Mouse (Mus musculus): ENCODE data around the gene Pitpnm2.

Pitpnm2 gene

GRCm38 (mm10) chr5:124249614-124250591 is at the start of gene Pitpnm2:
TSS of gene Pitpnm2 (minus strand) at chr5:124249760.
- in situ Hi-C loops (cut with MboI; ENCODE audit: unreplicated experiment in 2 of 2), result no loop called here

GRCm38 (mm10) chr5:124299307-124299706 is 49.7 kb upstream of the Pitpnm2 start:
- in situ Hi-C loops (cut with MboI; ENCODE audit: unreplicated experiment in 2 of 2), result loop anchor here (5.0 kb wide), 2 partner anchors 132 to 137 kb away; no protein-coding TSS in a partner anchor

DNA sequence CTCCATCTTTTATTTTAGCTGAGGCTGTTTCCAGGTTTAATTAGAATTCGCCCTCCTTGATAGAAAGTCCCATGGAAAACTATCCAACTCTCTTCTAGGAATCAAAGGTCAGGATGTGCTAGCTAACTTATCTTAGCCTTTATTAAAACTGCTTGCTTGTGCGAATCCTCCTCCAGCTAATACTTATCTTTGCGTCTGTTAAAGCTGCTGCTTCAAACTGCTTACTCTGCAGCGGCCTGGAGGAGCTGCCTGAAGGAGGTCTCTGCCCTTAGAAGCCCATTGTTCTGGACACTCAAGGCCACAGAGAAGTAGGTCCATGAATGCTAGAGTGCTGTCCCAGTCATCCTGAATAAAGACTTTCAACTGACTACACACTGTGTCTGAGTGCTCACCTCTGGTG is 46.9 kb upstream of the Pitpnm2 start:
- in situ Hi-C loops (cut with MboI; ENCODE audit: unreplicated experiment in 2 of 2), result loop anchor here (5.0 kb wide), 2 partner anchors 129 to 134 kb away; no protein-coding TSS in a partner anchor

DNA sequence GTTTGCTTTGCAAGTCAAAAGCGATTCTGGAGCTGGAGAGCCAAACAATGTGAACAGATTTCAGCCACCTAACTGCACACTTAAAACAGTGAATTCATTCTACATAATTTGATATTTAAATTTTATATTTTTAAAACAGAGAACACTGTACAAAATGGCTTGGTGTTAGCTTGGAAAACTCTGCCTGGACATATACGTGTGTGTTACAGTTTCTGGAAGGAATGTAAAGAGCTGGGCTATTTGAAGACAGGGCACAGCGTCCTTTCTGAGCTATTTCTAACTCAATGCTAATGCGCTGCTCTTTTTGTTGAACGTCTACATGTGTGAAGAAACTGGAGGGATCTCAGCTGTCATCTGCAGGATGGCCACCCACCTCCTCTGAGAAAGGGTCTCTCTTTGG is 44.4 kb upstream of the Pitpnm2 start:
- in situ Hi-C loops (cut with MboI; ENCODE audit: unreplicated experiment in 2 of 2), result no loop called here

GRCm38 (mm10) chr5:124290216-124290615 is 40.7 kb upstream of the Pitpnm2 start:
- in situ Hi-C loops (cut with MboI; ENCODE audit: unreplicated experiment in 2 of 2), result no loop called here

GRCm38 (mm10) chr5:124287616-124288247 is 38.2 kb upstream of the Pitpnm2 start:
- in situ Hi-C loops (cut with MboI; ENCODE audit: unreplicated experiment in 2 of 2), result no loop called here

GRCm38 (mm10) chr5:124284330-124284729 is 34.8 kb upstream of the Pitpnm2 start:
- in situ Hi-C loops (cut with MboI; ENCODE audit: unreplicated experiment in 2 of 2), result no loop called here

DNA sequence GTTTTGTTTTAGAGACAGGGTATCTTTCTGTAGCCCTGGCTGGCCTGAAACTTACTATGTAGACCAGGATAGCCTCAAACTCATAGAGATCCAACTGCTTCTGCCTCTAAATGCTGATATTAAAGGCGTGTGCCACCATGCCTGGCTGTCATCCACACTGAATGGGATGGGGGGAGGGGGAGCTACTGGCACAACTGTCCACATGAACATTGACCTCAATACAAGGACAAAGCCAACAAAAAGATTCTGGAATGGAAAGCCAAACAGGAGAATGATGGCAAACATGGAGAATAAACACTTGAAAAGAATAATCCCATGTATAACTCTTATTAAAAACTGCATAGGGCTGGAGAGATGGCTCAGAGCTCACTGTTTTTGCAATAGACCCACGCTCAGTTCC is 33.3 kb upstream of the Pitpnm2 start:
- in situ Hi-C loops (cut with MboI; ENCODE audit: unreplicated experiment in 2 of 2), result no loop called here

GRCm38 (mm10) chr5:124270226-124270625 is 20.7 kb upstream of the Pitpnm2 start:
- in situ Hi-C loops (cut with MboI; ENCODE audit: unreplicated experiment in 2 of 2), result no loop called here

DNA sequence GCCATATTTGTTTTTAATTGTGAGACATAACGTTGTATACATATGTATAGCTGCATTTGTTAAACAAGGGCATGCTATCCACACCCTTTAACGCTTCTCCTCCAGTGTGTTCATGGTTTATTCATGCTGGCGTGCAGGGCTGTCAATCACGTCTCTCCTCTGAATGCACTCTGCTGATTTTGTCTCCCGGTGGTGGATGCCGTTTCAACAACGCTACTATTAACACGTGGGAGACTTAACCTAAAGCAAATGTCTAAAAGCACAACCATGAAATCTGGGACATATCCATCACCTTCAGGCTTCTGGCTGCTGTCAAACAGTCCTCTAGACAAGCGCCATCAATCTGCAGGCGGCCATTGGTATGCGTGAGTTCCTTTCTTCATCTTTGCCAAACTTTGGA is 20.1 kb upstream of the Pitpnm2 start:
- in situ Hi-C loops (cut with MboI; ENCODE audit: unreplicated experiment in 2 of 2), result no loop called here

DNA sequence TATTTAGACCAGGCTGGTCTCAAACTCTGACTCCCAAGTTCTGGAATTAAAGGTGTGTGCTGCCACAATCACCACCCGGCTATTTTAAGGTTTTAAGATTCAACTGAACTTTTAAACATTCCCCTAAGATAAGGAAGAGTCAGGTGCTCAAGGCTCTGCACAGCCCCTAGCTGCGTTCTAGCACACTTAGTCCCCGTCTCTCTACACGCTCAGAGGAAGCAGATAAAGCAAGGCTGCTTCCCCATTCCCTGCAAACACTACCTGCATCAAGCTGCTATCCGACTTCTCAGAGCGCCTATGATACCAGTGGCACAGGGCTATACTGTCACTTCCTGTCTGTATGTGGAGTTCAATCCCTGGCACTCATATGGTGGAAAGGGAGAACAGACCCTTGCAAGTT is 18.1 kb upstream of the Pitpnm2 start:
- in situ Hi-C loops (cut with MboI; ENCODE audit: unreplicated experiment in 2 of 2), result no loop called here

- in situ Hi-C loops (cut with MboI; ENCODE audit: unreplicated experiment in 2 of 2), result no loop called here
Observed at GRCm38 (mm10) chr5:124266821-124267220, 17.3 kb upstream of the Pitpnm2 start.

GRCm38 (mm10) chr5:124263246-124263645 is 13.7 kb upstream of the Pitpnm2 start:
- in situ Hi-C loops (cut with MboI; ENCODE audit: unreplicated experiment in 2 of 2), result no loop called here

GRCm38 (mm10) chr5:124262090-124262489 is 12.5 kb upstream of the Pitpnm2 start:
- in situ Hi-C loops (cut with MboI; ENCODE audit: unreplicated experiment in 2 of 2), result no loop called here

DNA sequence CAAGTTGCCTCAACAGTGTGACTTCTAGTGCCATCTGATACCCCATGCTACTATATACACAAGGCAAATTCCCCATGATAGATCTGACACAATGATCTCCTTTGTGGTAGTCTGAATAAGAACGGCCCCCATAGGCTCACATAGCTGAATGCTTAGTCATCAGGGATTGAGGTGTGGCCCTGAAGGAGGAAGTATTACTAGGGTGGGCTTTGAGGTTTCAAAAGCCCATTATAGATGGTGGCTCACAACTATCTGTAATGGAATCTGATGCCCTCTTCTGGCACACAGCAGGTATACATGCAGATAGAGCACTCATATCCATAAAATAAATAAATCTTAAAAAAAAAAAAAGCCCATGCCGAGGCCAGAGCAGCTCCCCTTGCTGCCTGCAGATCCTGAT is 9.6 kb upstream of the Pitpnm2 start:
- in situ Hi-C loops (cut with MboI; ENCODE audit: unreplicated experiment in 2 of 2), result loop anchor here (5.0 kb wide), 2 partner anchors 92 to 97 kb away; no protein-coding TSS in a partner anchor

DNA sequence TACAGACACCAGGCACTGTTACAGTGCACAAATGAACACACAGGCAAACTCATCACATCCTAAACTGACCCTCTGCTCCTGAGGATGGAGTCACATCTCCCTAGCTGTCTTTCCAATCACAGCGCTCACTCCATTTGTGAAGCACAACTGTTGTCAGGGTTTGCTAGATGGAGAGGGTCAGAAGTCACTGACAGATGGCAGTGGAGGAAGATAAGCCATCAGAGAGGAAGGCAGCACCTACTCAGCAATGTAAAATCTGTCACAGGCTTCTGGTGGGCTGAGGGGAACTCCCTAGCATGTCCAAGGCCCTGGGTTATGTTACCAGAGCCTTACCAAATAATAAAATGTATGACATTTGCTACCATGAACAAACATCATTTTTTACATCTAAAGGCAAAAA is 8.5 kb upstream of the Pitpnm2 start:
- in situ Hi-C loops (cut with MboI; ENCODE audit: unreplicated experiment in 2 of 2), result loop anchor here (5.0 kb wide), 2 partner anchors 91 to 96 kb away; no protein-coding TSS in a partner anchor

DNA sequence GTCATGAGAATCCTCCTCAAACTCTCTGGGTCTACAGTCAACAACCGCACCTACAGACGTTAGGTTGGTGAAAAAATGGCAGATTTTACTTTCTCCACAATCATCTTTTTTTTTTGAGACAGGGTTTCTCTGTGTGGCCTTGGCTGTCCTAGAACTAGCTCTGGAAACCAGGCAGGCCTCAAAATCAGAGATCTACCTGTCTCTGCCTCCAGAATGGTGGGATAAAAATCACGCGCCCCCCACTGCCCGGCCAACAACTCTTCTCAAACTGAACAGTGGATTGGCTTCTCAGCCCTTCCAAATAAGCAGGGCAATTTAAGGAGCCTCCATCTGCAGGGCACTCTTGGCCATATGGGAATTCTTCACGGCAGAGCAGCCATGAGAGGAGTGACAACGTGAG is 5.6 kb upstream of the Pitpnm2 start:
- in situ Hi-C loops (cut with MboI; ENCODE audit: unreplicated experiment in 2 of 2), result loop anchor here (5.0 kb wide), 2 partner anchors 88 to 93 kb away; no protein-coding TSS in a partner anchor

DNA sequence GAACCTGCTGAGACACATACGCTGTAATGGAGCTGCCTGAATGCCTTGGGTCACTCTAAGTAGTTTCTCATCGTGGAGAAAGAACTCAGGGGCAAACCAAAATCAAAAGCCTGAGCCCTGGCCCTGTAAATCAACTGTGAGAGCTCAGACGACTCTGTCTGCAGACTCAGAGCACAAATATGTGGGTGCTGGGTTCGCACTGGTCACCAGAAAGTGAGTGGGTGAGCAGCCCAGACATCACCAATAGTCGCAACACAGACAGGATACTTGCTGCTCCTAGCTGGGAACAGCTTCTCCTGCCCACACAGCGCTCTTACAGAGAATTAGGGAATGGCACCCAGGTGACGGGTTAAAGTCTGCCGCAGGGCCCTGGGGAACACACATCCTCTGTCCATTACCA is 4.0 kb upstream of the Pitpnm2 start:
- in situ Hi-C loops (cut with MboI; ENCODE audit: unreplicated experiment in 2 of 2), result no loop called here

DNA sequence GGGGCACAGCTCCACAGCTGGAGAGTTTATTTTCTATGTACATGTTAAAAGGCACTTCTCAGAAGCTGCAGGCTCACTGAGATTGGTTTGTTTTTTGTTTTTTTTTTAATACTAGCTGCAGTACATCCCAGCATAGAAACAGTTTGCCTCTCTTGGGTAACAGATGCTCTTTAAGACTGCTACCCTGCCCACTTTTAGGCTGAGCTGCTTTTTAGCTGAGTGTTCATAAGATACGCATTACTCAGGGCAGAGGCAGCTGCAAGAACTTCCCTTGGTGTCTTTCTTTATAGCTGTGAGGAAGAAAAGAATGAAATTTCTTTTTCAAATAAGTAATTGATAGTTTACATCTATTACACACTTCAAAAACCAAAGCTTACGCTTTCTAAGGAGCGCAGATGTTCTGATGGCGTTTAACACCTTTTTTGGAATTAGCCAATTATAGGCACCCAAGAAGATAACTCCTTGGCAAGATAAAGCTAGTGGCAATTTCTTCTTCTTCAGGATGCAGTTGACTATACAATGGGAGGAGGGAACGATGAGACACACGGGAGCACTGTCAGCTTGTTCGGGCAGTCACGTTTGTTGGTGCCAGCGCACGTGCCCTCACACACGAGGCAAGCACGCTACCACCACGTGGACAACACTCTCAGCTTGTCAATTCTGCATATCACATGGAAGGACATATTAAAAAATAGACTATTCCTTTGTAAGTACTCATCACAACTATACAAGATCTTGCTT is 3.2 kb upstream of the Pitpnm2 start:
- in situ Hi-C loops (cut with MboI; ENCODE audit: unreplicated experiment in 2 of 2), result no loop called here

DNA sequence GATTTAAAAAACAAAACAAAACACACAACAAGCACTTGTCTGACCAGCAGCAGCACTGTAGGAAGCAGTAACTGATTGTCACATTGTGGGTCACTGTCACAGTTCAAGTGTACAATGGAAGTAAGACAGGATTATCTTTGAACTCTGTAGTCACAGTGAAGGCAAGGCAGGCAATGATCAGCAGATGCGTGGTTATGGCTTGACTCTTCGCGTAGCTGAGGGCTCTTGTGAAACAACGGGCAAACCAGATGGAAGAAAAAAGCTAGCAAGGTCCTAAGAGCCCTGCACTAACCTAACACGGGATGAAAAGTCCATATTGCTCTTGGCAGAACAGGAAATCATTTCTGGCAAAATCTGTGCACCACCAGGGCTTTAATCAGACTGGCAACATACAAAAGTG is 1.5 kb upstream of the Pitpnm2 start:
- in situ Hi-C loops (cut with MboI; ENCODE audit: unreplicated experiment in 2 of 2), result no loop called here

Measured in v-Abl transformed pro-B cells (cell line).